Mouse (Mus musculus): ENCODE results near the gene Zfp57. TPM values are rescaled to one million over a fixed set of nuclear protein-coding genes. Genes with fewer than 3 reads are reported as not detected.

Zfp57 gene
- 4.6 TPM in 2 replicates for polyA plus RNA-seq (2015; fragmentation: Nextera tagmentation; extraction: Ambion mirVana)

DNA sequence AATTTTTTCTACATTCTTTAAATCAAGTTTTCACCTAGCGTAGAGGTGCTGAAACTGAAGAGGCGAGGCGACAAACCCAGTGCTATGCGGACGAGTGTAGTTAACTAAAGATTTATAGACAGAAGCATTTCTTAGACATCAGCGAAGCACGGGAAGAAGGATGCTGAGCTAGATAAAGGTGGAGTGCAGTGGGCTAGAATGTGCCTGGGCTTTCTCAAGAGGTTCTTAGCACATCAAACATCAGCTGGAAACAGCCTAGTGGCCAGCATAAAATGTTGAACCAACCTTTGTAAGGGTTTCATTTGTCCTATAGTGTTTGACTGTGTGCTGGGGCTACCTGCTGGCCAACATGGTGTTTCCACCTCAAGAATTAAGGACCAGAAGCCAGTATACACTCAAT lies at the start of gene Zfp57:
TSS of gene Zfp57 (plus strand) at position 301 of the 400 bp plus-strand sequence.
- DNase-seq: no peak
- ATAC-seq (ENCODE audit: low read depth): no peak
- no peaks in the 10 kb centered on the region for H3K9me3 ChIP-seq (replicated peaks)
- no peak within 1 kb of the TSS for H3K4me2 ChIP-seq
- no peak within 1 kb of the TSS for H3K9ac ChIP-seq
- WGBS (ENCODE audit: insufficient replicate concordance): 71% methylated on average over 7 of the region's 7 CpGs
- H3K4me1 ChIP-seq (replicated peaks): no peaks in the 10 kb centered on the region
- H3K36me3 ChIP-seq: no peaks in the 10 kb centered on the region
- no peak within 1 kb of the TSS for H3K27ac ChIP-seq
- H3K4me3 ChIP-seq (replicated peaks): no peak within 1 kb of the TSS
- peaks cover 26% of the 10 kb centered on the region for H3K27me3 ChIP-seq

DNA sequence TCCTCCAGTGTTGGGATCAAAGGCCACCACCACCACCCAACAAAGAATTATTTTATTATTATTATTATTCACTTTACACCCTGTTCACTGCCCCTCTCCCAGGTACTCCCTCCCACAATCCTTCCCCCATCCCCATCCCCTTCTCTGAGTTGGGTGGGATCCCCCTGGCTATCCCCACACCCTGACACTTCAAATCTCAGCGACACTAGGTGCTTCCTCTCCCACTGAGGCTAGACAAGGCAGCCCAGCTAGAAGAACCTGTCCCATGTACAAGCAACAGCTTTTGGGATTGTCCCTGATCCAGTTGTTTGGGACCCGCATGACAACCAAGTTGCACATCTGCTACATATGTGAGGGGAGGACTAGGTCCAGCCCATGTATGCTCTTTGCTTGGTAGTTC lies 48.3 kb upstream of the Zfp57 start:
- Histone ChIP-seq H3K9me3 (replicated peaks) (no peaks in the 10 kb centered on the region), H3K27ac (no peak overlapping the region), H3K4me1 (replicated peaks) (peaks cover 22% of the 10 kb centered on the region), H3K27me3 (peaks cover 18% of the 10 kb centered on the region), H3K36me3 (peaks cover 23% of the 10 kb centered on the region), H3K9ac (no peak overlapping the region), H3K4me3 (replicated peaks) (no peak overlapping the region), H3K4me2 (no peak overlapping the region)
- ATAC-seq (ENCODE audit: low read depth) (no peak), DNase-seq (no peak)
- WGBS (ENCODE audit: insufficient replicate concordance): 78% methylated on average over 2 of the region's 2 CpGs

DNA sequence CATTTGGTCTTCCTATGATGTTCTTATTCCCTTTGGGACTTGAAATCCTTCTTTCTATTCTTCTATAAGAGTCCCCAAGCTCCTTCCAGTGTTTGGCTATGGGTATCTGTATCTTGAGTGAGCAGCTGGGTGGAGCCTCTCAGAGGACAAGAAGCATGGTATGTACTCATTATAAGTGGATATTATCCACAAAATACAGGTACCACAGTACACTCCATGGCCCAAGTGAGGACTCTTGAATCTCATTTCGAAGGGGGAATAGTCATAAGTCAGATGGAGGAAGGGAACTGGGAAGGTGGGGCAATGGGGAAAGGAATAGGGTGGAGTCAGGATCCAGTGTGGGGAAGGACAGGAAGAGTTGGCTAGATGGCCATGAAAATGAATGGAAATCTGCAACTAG lies 47.9 kb upstream of the Zfp57 start:
- Histone ChIP-seq H3K36me3 (peaks cover 23% of the 10 kb centered on the region), H3K4me3 (replicated peaks) (no peak overlapping the region), H3K4me1 (replicated peaks) (peaks cover 26% of the 10 kb centered on the region), H3K9me3 (replicated peaks) (no peaks in the 10 kb centered on the region), H3K9ac (no peak overlapping the region), H3K27me3 (peaks cover 14% of the 10 kb centered on the region), H3K27ac (no peak overlapping the region), H3K4me2 (no peak overlapping the region)
- DNase-seq (no peak), ATAC-seq (ENCODE audit: low read depth) (no peak)
- WGBS (ENCODE audit: insufficient replicate concordance): 66% methylated on average over 1 of the region's 1 CpGs

DNA sequence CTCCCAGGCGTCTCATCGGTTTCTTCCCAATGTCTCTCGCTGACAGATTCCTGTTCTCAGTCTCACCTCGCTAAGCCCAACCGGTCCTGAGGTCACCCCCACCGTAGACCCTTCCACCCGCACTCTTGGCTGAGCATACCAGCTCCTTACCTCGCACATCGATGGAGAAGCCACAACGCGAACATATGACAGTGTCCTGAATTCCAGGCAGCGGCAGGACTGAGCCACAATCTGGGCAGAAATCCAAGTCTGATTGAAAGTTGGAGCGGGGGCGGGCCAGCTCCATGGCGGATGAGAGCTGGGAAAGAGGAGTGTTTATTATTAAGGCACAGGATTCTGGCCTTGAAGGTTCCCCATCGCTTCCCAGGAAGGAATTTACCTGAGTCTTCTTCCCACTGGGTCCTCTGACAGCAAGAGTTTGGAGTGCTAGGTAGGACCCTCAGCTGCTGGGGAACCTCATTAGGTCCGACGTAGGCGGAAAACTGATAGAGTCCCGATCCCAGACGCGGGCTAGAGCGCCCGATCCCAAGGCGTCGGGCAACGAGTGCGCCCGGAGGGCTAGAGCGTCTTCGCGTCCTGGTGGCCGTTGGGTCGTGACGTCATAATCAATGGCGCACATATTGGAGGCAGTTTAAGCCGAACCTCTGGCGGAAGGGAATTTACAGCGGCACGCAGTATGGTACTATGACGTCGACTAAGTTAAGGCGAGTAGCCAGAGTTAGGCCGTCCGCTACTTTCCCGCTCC lies 42.8 kb upstream of the Zfp57 start, which contains the start of the genes Znrd1 and Znrd1as:
TSS of gene Znrd1 (minus strand) at position 561 of the 745 bp plus-strand sequence.
TSS of gene Znrd1as (plus strand) at position 594 of the 745 bp plus-strand sequence.
- peak; percentile 93 for DNase-seq
- Histone ChIP-seq H3K9me3 (replicated peaks) (no peaks in the 10 kb centered on the region), H3K4me1 (replicated peaks) (peaks cover 18% of the 10 kb centered on the region), H3K27ac (peak within 1 kb of the TSS; percentile 15; the same call in 1 of the 2 replicates), H3K27me3 (no peaks in the 10 kb centered on the region), H3K4me3 (replicated peaks) (peak within 1 kb of the TSS; percentile 76), H3K36me3 (peaks cover 8% of the 10 kb centered on the region; the same call in 1 of the 2 replicates), H3K9ac (peak within 1 kb of the TSS; percentile 79), H3K4me2 (peak within 1 kb of the TSS; percentile 73)
- peak; percentile 94 for ATAC-seq (ENCODE audit: low read depth)
- under 1% methylated on average over 46 of the region's 46 CpGs for WGBS (ENCODE audit: insufficient replicate concordance)

DNA sequence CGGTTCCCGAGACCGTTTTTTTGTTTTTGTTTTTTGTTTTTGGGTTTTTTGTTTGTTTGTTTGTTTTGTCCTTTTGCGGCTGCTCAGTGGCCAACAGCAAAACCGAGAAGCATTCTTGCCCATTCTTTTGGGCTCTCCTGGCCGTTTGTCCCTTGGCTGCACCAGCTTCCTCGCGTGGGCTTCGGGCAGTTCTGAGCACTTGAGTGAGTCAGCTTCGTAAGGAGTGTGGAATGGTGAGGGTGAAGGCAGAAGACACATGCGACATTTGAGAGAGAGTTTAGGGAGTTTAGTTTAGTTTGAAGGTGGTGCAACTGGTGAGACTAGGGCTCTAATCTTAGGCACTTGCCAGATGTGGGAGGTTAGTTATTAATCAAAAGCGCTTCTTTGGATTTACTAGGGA lies 42.1 kb upstream of the Zfp57 start:
- 14% methylated on average over 12 of the region's 12 CpGs for whole genome bisulfite sequencing (ENCODE audit: insufficient replicate concordance)
- Histone ChIP-seq H3K27me3 (no peaks in the 10 kb centered on the region), H3K27ac (no peak overlapping the region), H3K4me2 (peak overlapping the region; percentile 73), H3K4me3 (replicated peaks) (peak overlapping the region; percentile 76), H3K4me1 (replicated peaks) (peaks cover 18% of the 10 kb centered on the region), H3K9me3 (replicated peaks) (no peaks in the 10 kb centered on the region), H3K9ac (peak overlapping the region; percentile 79), H3K36me3 (peaks cover 5% of the 10 kb centered on the region; the same call in 1 of the 2 replicates)
- DNase-seq: no peak
- ATAC-seq (ENCODE audit: low read depth): 0 out of 2 replicates have a peak, but pooled peaks have one; percentile 18

DNA sequence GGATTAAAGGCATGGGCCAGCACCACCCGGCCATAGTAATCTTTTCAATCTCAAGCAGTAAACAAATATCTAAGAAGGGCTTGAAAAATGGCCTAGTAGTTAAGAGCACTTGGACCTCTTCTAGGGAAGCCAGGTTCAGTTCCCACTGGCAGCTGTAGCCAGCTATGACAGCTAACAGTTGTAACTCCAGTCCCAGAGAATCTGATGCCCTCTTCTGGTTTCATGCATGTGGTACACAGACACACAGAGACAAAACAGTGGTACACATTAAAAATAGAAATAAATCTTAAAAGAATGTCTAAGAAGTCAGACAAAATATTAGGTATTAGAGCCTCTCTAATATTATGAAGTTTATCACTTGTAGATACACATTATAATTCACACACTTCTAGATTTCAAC lies 39.8 kb upstream of the Zfp57 start:
- Histone ChIP-seq H3K27ac (no peak overlapping the region), H3K36me3 (peaks cover 1% of the 10 kb centered on the region; the same call in 1 of the 2 replicates), H3K27me3 (no peaks in the 10 kb centered on the region), H3K4me3 (replicated peaks) (no peak overlapping the region), H3K4me1 (replicated peaks) (peaks cover 18% of the 10 kb centered on the region), H3K9me3 (replicated peaks) (no peaks in the 10 kb centered on the region), H3K4me2 (no peak overlapping the region), H3K9ac (no peak overlapping the region)
- ATAC-seq (ENCODE audit: low read depth) (no peak), DNase-seq (no peak)
- WGBS (ENCODE audit: insufficient replicate concordance): 57% methylated on average over 1 of the region's 1 CpGs

DNA sequence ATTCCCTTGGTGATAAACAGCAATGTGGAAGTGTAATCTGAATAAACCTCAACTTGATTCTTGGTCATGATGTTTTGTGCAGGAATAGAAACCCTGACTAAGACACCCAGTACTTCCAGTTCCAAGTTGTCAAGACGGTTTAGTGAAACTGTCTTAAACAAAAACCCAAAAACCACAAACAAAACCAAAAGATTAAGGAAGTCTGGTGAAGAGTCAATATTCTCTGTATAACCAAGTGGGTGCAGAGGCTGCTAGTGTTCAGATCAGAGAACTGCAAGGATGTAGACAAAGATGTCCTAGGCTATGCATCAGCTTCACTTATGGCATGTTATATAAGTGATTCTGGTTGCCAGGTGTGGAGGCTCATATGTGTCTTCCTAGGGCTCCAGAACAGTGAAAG lies 34.1 kb upstream of the Zfp57 start:
- Histone ChIP-seq H3K4me2 (no peak overlapping the region), H3K4me3 (replicated peaks) (no peak overlapping the region), H3K27ac (no peak overlapping the region), H3K9ac (no peak overlapping the region), H3K4me1 (replicated peaks) (no peaks in the 10 kb centered on the region), H3K36me3 (no peaks in the 10 kb centered on the region), H3K9me3 (replicated peaks) (no peaks in the 10 kb centered on the region), H3K27me3 (no peaks in the 10 kb centered on the region)
- ATAC-seq (ENCODE audit: low read depth): no peak
- 16% methylated on average over 1 of the region's 1 CpGs for WGBS (ENCODE audit: insufficient replicate concordance)
- DNase-seq: no peak

DNA sequence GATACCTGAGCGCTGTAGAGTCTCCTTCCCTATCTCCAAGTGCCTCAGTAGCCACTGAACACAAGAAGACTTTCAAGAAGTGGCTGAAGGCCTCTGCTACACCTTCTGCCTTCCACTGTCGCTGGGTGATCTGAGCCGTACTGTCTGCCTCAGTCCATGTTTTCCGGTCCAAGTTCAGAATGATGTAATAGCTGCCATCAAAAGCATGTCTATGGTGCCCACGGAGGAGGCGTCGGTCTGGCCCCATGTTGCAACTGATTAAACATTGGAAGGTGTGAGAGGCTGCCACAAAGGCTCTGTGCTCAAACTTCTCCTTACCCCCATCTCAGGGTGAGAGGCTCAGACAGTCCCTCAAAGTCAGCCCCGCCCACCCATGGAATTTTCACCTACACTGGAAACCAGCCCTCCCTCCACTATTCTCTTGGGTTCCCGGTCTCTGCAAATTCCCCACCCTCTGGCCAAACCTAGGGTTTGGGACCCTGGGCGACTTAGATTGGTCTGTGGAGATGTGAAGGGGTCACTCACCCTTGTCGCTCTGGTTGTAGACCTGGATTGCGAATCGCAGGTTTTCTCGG lies 30.6 kb upstream of the Zfp57 start:
- H3K4me3 ChIP-seq (replicated peaks): no peak overlapping the region
- H3K9me3 ChIP-seq (replicated peaks): no peaks in the 10 kb centered on the region
- H3K27me3 ChIP-seq: no peaks in the 10 kb centered on the region
- DNase-seq: no peak
- 70% methylated on average over 14 of the region's 14 CpGs for WGBS (ENCODE audit: insufficient replicate concordance)
- no peaks in the 10 kb centered on the region for H3K36me3 ChIP-seq
- no peak overlapping the region for H3K9ac ChIP-seq
- H3K27ac ChIP-seq: no peak overlapping the region
- H3K4me2 ChIP-seq: no peak overlapping the region
- H3K4me1 ChIP-seq (replicated peaks): no peaks in the 10 kb centered on the region
- ATAC-seq (ENCODE audit: low read depth): peak; percentile 60; the same call in 1 of the 2 replicates

DNA sequence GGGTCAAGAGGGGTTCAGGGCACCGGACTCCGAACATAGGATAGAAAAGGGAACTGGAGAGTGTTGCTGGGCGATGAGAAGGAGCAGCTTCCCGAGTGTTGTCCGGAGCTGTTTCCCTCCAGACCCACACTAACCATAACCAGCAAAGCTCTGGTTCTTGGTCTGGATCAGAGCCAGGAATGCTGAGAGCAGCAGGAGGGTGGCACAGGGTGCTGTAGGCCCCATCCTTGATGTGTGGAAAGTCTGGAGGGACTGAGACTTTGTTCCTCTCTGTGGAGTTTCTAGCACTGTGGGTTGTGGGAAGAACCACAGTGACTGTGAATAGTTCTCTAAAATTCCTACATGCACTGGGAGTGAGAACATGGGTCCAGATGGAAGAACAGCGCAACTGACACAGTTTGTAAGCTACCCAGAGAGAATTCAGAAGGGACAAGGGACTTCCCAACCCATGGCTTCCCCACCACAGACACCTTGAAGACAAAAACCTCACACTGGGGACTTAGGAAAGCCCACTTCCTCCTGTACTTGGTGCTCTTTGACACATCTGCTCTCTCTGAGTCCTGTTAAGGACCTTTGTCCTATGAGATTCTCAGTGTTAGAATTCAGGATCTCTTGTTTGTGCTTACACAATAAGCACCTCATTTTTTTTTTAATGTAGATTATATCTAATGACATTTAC lies 29.7 kb upstream of the Zfp57 start:
- Histone ChIP-seq H3K4me3 (replicated peaks) (no peak overlapping the region), H3K9me3 (replicated peaks) (no peaks in the 10 kb centered on the region), H3K4me2 (no peak overlapping the region), H3K27me3 (no peaks in the 10 kb centered on the region), H3K9ac (no peak overlapping the region), H3K4me1 (replicated peaks) (no peaks in the 10 kb centered on the region), H3K36me3 (no peaks in the 10 kb centered on the region), H3K27ac (no peak overlapping the region)
- WGBS (ENCODE audit: insufficient replicate concordance): 63% methylated on average over 6 of the region's 6 CpGs
- no peak for DNase-seq
- ATAC-seq (ENCODE audit: low read depth): no peak

DNA sequence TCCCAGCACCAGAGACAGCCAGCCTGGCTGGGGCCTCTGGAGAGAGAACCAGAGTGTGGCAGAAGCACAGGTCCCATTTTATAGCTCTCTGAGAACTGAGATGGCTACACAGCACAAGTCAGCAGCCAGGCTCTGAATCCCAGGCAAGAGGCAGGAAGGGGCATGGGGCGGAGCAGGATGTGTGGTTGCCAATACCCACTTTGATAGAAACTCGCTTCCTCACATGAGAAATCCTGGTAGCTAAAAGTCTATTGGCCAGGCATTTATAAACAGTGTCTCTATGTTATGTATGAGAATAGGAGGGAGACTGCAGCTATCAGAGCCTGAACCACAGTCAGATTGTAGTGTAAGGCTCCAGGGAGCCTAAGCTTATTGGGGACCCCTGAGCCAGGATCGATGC lies 28.2 kb upstream of the Zfp57 start:
- no peaks in the 10 kb centered on the region for H3K36me3 ChIP-seq
- ATAC-seq (ENCODE audit: low read depth) (no peak), DNase-seq (no peak)
- no peak overlapping the region for H3K27ac ChIP-seq
- no peaks in the 10 kb centered on the region for H3K9me3 ChIP-seq (replicated peaks)
- H3K27me3 ChIP-seq: no peaks in the 10 kb centered on the region
- no peak overlapping the region for H3K4me3 ChIP-seq (replicated peaks)
- no peak overlapping the region for H3K4me2 ChIP-seq
- no peak overlapping the region for H3K9ac ChIP-seq
- 28% methylated on average over 3 of the region's 3 CpGs for WGBS (ENCODE audit: insufficient replicate concordance)
- no peaks in the 10 kb centered on the region for H3K4me1 ChIP-seq (replicated peaks)

DNA sequence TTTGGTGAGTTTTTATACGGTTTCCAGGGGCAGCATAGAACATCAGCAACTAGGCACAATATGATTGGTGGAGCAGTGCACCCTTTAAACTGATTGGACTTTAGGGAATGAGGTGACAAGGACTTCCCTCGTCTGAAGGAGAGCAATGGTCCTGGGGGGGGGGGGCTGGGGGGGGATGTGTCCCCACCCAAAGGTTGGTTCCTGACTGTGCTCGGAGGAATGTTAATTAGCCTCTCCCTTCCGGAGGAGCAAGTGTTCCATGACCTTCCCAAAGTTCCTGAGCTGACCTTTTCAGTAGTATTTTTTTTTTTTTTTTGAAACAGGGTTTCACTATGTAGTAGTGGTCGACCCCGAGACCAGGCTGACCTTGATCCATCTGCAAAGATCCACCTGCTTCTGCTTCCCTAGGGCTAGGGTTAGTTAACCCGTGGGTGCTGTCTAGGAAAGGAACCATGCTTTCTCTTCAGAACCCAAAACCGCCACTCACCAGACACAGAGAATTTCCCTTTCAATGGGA lies 27.6 kb upstream of the Zfp57 start:
- H3K27ac ChIP-seq: no peak overlapping the region
- 47% methylated on average over 8 of the region's 8 CpGs for WGBS (ENCODE audit: insufficient replicate concordance)
- H3K36me3 ChIP-seq: no peaks in the 10 kb centered on the region
- H3K9ac ChIP-seq: no peak overlapping the region
- no peak overlapping the region for H3K4me3 ChIP-seq (replicated peaks)
- no peaks in the 10 kb centered on the region for H3K9me3 ChIP-seq (replicated peaks)
- DNase-seq (no peak), ATAC-seq (ENCODE audit: low read depth) (no peak)
- H3K27me3 ChIP-seq: no peaks in the 10 kb centered on the region
- H3K4me2 ChIP-seq: no peak overlapping the region
- H3K4me1 ChIP-seq (replicated peaks): no peaks in the 10 kb centered on the region
